Mouse (Mus musculus) G1E-ER4 (cell line): ENCODE measurements around the gene Ddx25. TPM values are rescaled to one million over a fixed set of nuclear protein-coding genes. Genes with fewer than 3 reads are reported as not detected.

Source experiments
- GATA1 ChIP-seq: IDR thresholded peaks from one replicate; pipeline ENCODE4 v1.8.0; 2012; ENCODE audit warnings: low read length, inconsistent platforms
- polyA plus RNA-seq: library from polyadenylated mRNA; stranded (reverse); fragments of >175 nt; gene quantifications from 2 replicates; pipeline ENCODE4 v1.2.3, GENCODE M21; 2012

Gene Ddx25
- polyA plus RNA-seq, 1 experiment: not detected

GRCm38 (mm10) chr9:35522821-35523515, 35.4 kb downstream of the Ddx25 start:
- no peak for TF ChIP-seq GATA1

GRCm38 (mm10) chr9:35522241-35522640, 36.1 kb downstream of the Ddx25 start:
- no peak for TF ChIP-seq GATA1

GRCm38 (mm10) chr9:35520631-35521348, 37.5 kb downstream of the Ddx25 start:
- TF ChIP-seq GATA1: no peak

- no peak for TF ChIP-seq GATA1
These were observed 40.2 kb downstream of the Ddx25 start, which contains the start of gene Gm1113 for GRCm38 (mm10) chr9:35518169-35518568. Gene Gm1113 (minus strand): TSS chr9:35518269.

- no peak for TF ChIP-seq GATA1
These were observed 41.6 kb downstream of the Ddx25 start for GRCm38 (mm10) chr9:35516711-35517110.

GRCm38 (mm10) chr9:35516182-35516581, 42.1 kb downstream of the Ddx25 start:
- TF ChIP-seq GATA1: no peak

- TF ChIP-seq GATA1: no peak
These were observed 44.4 kb downstream of the Ddx25 start for GRCm38 (mm10) chr9:35513900-35514299.

- TF ChIP-seq GATA1: no peak
These were observed 50.1 kb downstream of the Ddx25 start for GRCm38 (mm10) chr9:35508234-35508633.

GRCm38 (mm10) chr9:35502361-35503000, 55.8 kb downstream of the Ddx25 start:
- TF ChIP-seq GATA1: no peak

GRCm38 (mm10) chr9:35499946-35500345, 58.4 kb downstream of the Ddx25 start:
- TF ChIP-seq GATA1: no peak

- no peak for TF ChIP-seq GATA1
These were observed 62.9 kb downstream of the Ddx25 start for GRCm38 (mm10) chr9:35495471-35495870.

- no peak for TF ChIP-seq GATA1
These were observed 63.4 kb downstream of the Ddx25 start for GRCm38 (mm10) chr9:35494937-35495336.

GRCm38 (mm10) chr9:35493733-35494092, 64.6 kb downstream of the Ddx25 start:
- TF ChIP-seq GATA1: no peak

GRCm38 (mm10) chr9:35493033-35493732, 65.1 kb downstream of the Ddx25 start:
- no peak for TF ChIP-seq GATA1

GRCm38 (mm10) chr9:35491109-35491866, 67.0 kb downstream of the Ddx25 start:
- TF ChIP-seq GATA1: no peak

GRCm38 (mm10) chr9:35488496-35488895, 69.8 kb downstream of the Ddx25 start:
- no peak for TF ChIP-seq GATA1

Other genes starting within 250 kb of the Ddx25 start
- 0.03 TPM in 1 of 2 replicates, not detected in the other for gene Cdon, start 137.4 kb downstream of the Ddx25 start, polyA plus RNA-seq
- not detected in 2 replicates for gene Gm1113, start 40.3 kb downstream of the Ddx25 start, polyA plus RNA-seq
- gene Pus3, start 67 bp upstream of the Ddx25 start, polyA plus RNA-seq: 0.92 and 1.4 TPM in 2 replicates
- gene Pate2, start 11.8 kb upstream of the Ddx25 start, polyA plus RNA-seq: 0.30 and 0.33 TPM in 2 replicates
- 2.4 and 3.0 TPM in 2 replicates for gene Hyls1, start 11.9 kb upstream of the Ddx25 start, polyA plus RNA-seq
- not detected in 2 replicates for gene Pate4, start 53.4 kb upstream of the Ddx25 start, polyA plus RNA-seq
- not detected in 2 replicates for gene Pate3, start 89.7 kb upstream of the Ddx25 start, polyA plus RNA-seq
- not detected in 2 replicates for gene Pate1, start 128.9 kb upstream of the Ddx25 start, polyA plus RNA-seq
- gene Gm17677, start 182.5 kb upstream of the Ddx25 start, polyA plus RNA-seq: not detected in 2 replicates
- not detected in 2 replicates for gene Gm17727, start 219.6 kb upstream of the Ddx25 start, polyA plus RNA-seq
- not detected in 2 replicates for gene Gm27235, start 231.6 kb upstream of the Ddx25 start, polyA plus RNA-seq
- not detected in 2 replicates for gene D730048I06Rik, start 231.6 kb upstream of the Ddx25 start, polyA plus RNA-seq